Mouse (Mus musculus) 3134 (cell line): ENCODE results near the gene Ikzf4.

Source experiments
- DNase-seq: peaks from one replicate; pipeline ENCODE4 v3.0.0-alpha.2; 2011; ENCODE audit warnings: low spot score; ENCODE audit not compliant: insufficient read length; ENCODE audit errors: extremely low read depth

Ikzf4 gene

DNA sequence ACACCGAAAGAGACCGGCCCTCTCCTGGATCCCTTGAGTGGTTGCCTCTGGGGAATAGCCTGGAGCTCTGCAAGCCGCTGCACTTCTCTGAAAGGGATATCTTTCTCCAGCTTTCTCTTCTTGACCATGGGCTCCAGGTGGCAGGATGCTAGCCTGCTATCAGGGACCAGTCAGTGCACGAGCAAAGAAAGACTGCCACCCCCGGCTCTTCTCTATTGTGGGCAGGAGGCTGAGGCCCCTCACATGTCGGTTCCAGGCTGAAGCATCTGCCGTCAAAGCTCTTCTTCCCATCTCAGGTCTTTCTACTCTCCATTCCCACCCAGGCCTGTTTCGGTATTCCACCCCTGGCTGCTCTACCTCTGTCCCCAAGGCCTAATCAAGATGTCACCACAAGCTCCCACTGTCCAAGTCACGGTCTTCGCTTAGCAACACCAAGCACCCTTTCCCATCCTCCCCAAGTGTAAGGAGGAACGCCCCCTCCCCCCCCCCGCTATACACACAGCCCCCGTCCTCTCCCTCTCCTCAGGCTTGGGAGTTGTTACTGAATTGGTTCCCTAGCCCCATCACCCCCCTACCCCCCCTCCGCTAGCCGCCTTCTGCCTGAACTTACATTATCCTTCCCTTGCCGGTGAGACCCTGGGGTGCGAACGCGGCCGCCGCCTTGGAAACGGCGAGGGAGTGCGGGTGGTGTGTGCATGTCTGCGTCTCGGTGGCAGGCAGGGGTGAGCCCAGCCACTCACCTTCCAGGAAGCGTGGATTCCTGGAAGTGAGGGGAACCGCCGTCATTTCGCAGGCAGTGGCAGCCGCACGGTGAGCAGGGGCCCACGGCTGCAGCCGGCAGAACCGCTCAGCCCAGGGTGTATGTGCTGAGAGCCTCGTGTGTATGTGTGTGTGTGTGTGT, at the start of gene Ikzf4:
Ikzf4 (minus strand) TSS at position 881 of the 901 bp plus-strand sequence.
- no peak for DNase-seq

DNA sequence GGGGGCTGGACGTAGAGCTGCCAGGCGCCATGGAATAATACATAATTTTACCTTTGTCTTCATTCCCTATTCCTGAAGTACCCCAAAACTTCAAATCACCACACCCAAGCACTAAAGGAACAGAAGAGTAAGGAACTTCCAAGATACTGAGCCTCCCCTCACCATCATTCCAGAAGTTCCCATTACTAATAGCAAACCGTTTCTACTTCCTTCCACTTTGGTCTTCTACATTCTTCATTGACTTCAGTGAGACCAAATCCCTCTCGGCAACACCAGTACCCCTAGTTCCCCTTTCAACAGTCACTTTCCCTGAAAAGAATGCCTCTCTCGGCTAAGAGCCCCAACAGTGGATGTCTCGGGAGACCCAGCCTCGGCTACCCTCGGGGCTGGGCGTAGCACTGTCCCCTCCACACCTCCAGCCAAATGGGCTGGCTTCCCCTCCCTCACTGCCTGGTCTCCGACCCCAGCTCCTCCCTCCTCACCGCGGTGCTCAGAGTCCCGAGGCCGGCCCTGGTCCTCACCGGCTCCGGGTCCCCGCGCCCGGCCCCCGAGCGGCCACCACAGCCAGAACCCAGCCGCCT, 49.7 kb upstream of the Ikzf4 start:
- DNase-seq, result no peak

DNA sequence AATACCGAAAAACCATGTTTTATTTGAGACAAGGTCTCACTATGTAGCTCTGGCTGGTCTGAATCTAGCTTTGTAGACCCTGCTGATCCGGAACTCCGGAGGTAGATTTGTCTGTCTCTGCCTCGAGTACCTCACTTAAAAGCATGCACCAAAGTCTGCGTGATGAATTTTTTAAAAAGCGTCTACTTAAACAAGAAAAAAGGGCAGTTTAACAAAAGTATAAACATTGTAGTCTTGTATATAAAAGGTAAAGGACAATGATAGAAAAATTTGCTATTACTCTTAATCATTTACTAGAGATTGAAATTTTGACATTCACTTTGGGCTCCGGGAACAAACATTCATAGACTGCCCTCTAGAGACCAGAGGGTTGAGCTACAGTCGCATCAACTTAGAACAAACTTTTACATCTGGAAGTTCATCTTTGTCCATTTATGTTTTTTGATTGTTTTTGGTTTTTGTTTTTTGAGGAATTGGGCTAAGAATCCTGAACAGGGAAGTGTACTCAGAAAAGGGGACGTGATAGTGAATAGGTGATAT, 28.7 kb upstream of the Ikzf4 start:
- no peak for DNase-seq

DNA sequence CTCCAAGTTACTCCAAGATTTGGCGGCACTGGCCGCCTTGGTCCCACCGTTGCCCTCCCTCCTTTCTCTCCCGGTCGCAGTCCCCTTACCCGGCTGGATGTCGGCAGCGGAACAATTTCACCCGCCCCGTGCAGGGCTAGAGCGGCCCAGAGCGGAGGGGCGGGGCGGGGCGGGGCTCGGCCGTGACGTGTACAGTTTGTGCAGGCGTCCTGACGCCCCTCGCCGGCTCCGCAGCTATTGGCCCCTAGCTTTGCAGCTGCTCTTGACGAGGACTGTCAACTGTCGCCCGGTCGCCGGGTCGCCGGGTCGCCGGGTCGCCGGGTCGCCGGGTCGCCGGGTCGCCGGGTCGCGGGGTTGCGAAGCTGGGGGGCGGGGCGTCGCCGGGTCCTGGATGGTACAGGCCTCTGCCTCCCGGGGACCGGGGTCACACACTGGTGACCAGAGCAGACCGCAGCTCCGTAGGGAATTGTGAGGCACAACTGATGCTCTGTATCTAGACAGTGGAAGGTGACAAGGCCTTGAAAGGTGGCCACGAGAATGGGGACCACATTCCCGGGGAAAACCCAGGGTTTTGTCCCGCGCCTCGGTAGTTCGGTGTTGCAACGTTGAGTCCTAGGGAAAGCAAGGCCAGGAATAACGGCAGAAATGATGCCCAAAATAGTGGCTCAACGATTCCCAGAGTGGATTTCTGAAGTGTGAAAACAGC, 28.1 kb upstream of the Ikzf4 start, which contains the start of gene Suox:
Suox (minus strand) TSS at position 311 of the 706 bp plus-strand sequence.
- peak; percentile 84 for DNase-seq

DNA sequence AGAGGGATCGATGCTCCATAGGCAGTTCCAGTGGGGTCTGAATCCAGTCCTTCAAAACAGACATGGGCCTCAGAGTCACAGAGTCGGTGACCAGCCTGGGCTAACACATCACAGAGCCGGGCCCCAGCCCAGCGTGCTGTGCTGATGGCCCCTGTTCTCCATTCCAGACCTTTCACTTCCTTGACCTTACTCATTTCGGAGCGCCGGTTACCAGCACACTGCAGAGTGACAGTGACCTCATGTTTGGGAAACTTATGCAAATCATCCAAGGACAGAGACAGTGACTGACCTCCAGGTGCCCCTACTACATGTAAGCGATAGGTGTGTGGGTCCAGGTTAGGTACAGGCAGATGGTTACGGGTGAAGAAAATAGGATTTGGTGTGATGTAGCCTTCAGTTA, 25.4 kb upstream of the Ikzf4 start:
- no peak for DNase-seq

DNA sequence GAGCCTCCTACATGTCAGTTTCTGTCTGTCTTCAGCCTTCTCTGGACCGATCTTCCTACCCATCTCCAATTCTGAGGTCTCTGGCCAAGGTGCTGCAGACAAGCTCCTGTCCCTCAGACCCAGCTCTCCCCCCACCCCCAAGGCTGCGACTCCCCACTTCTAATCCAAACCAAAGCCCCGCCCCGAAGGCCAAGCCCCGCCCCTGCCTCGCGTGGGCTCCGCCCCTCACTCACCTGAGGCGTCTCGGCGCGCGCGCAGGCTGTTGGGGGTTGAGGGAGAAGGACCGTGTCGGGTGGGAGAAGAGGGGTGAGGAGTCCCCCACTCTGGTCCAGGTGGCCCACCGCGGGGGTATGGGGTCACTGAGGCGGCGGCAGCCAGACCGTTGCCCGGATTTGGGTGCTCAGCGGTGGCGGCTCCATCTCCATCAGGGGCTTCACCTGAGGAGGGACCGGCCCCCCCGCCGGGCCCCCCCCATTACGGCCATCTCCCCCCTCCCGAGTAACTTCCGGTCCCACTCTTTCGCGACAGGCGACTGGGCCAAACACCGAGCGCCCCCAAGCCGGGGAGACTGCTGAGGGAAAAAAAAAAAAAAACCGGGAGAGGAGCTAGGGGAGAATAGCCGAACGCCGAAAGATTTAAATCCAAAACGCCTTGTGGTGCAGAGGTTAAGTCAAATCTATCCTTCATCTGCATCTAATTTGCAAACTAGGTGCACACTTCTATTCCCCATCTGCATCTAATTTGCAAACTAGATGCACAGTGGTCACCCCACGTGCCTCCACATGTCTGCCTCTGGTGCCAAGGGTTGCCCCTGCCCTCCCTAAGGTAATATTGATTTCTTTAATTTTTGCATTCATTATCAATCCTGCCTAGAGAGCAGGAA, 23.2 kb upstream of the Ikzf4 start:
- DNase-seq, result no peak

DNA sequence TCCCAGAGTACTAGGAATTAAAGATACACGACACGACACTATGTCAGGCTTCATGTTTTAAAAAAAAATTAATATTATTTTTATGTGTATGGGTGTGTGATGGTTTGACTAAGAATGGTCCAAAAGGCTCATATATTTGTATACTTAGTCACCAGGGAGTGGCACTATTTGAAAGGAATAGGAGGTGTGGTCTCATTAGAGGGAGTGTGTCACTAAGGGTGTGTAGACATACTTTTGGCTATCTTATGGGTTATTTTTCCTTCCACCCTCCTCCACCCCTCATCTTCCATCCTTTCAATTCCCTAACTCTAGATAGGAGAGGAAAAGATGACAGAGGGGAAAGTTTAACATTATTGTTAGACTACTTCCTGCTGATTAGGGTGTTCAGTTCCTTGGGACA, 20.0 kb upstream of the Ikzf4 start:
- no peak for DNase-seq

DNA sequence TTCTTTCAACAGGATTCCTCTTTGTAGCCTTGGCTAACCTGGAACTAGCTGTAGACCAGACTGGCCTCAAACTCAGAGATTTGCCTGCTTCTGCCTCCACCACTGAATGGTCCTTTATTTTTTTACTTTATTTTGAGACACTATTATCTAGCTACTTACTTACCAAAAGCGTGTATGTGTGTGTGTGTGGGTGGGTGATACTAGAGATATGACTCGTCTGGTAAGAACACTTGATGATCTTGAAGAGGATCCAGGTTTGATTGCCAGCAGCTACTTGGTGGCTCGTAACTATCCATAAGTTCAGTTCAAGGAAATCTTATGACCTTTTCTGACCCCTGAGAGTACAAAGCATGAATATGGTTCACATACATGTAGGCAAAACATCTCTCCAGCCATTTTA, 19.5 kb upstream of the Ikzf4 start:
- no peak for DNase-seq

DNA sequence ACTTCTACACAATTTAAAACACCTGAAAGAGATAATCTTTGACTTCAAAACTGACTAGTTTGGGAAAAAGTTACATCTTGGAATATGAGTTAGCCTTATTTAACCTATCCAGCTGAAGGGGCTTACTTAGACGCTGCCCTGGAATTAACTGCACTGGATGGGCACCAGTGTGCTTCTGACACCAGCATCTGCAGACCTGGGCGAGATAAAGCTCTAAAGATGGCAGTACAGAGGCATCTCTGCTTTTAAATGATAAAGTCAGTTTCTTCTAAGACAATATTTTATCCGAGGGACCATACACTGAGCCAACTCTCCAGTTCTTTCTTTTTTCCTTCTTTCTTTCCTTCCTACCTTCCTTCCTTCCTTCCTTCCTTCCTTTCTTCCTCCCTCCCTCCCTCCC, 19.0 kb upstream of the Ikzf4 start:
- no peak for DNase-seq

DNA sequence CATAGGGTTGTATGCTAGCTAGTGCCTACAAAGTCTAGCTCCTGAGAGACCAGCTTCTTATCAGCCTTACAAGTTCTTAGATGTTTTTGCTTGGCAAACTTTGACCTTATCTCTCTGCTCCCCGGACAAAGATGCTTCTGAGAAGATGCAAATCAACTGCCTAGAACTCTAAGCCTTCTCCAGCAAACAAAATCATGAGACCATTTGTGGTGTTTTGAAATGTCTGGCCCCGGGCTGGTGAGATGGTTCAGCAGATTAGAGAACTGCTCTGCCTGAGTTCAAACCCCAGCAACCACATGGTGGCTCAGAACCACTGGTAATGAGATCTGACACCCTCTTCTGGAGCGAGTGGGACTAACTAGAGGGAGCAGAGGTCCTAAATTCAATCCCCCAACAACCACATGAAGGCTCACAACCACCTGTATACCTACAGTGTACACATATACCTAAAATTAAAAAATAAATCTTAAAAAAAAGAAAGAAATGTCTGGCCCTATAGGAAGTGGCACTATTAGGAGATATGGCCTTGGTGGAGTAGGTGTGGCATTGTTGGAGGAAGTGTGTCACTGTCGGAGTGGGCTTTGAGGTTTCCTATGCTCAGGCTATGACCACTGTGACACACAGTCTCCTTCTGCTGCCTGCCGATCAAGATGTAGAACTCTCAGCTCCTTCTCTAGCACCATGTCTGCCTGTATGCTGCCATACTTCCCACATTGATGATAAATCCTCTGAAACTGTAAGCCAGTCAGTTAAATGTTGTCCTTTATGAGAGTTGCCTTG, 17.8 kb upstream of the Ikzf4 start:
- DNase-seq, result no peak

DNA sequence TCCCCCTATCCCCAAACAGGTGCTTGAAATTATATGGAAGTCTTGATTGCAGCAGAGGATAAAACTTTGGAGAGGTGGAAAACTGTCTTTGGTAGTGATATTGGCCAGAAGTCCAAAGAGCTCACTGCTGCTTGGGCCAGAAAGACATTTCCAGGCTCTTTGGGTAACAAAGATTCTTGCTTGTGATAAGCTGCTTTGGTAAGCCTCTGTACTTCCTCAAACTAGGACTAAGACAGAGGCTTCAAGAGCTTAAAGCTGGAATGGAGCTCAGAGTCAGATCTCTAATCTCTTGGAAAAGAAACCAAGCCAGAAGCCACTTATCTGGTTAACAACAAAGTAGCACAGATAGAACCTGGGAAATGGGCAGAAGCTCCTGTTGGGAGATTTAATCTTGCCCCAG, 16.7 kb upstream of the Ikzf4 start:
- no peak for DNase-seq

DNA sequence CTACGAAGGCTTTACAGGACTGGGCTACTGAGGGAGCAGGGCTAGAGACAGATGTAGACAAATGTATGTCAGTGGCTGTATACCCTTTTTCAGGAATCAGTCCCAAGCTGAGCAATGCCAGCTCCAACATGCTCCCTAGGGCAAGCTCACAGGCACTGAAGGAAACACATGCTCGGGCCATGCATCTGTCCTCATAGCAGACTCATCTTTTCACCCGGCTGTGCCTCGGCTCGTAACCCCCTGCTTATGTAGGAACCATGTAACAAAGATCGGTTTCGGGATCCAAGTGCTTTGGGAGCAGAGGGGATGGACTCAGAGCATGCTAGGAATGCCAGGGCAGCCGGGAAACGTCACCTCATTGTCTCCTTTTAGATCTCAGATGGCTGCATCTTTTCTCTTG, 13.7 kb upstream of the Ikzf4 start:
- no peak for DNase-seq

DNA sequence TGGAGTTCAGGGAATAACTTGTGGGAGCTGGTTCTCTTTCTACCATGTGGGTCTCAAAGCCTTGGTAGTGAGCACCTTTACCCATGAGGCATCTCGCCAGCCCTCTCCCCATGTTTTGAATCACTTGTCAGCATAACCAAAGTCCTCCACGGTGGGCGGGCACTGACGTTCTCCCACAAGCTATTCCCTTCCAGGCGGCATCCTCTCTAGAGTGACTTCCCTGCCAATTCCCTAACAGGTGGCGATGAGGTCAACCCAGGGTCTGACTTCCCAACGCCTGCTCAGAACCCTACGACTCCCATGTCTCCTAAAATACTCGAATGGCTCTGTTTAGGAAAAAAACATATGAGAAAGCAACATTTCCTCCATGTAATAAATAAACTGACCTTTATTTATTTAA, 12.1 kb upstream of the Ikzf4 start:
- no peak for DNase-seq

DNA sequence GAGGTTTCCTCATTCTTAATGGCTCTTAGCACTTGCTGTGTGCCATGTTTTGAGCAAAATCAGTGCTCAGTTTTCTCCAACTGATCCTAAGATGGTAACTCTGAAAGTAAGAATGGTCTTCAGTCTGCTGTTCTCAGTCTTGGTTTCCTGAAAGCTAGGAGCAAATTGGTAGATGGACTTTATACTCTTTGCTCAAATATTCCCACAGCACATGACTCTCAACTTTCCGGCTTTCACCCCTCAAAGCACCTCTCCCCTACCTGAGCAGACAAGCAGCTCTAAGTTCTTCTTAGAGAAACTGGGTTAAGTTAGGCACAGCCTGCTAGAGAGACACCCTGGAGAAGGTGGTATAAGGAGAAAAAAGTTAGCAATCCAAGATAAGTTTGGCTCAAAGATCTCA, 10.9 kb upstream of the Ikzf4 start:
- DNase-seq, result no peak

DNA sequence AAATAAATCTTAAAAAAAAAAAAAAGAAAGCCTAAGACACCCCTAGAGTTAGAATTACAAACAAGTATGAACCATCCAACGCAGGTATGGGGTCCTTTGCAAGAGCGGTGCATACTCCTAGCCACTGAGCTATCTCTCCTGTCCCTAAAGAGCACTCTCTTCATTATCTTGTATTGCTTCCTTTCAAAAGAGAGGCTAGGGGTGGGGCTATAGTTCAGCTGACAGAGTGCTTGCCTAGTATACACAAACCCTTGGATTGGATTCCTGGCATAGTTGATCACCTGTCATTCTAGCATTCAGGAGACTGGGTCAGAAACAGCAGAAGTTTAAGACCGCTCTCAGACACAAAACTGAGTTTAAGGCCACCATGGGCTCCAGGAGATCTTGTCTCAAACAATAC, 9.5 kb upstream of the Ikzf4 start:
- DNase-seq, result no peak

DNA sequence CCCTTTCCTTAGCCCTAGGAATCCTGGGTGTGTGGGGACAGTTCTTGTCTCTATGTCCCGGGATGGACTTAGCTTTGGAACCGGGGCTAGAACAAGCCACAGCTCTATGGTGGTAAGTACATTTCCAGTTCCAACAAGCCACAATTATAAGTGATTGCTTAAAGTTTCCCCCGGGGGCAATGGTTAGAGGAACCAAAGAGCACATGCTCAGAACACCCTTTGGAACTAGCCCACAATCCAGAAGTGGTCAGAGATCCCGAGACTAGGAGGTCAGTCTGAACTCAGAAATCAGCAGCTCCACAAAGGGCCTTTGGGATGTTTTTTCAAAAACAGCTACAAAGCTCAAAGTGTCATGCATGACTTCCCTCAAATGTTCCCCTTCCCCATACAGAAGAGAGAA, 8.1 kb upstream of the Ikzf4 start:
- DNase-seq, result no peak

DNA sequence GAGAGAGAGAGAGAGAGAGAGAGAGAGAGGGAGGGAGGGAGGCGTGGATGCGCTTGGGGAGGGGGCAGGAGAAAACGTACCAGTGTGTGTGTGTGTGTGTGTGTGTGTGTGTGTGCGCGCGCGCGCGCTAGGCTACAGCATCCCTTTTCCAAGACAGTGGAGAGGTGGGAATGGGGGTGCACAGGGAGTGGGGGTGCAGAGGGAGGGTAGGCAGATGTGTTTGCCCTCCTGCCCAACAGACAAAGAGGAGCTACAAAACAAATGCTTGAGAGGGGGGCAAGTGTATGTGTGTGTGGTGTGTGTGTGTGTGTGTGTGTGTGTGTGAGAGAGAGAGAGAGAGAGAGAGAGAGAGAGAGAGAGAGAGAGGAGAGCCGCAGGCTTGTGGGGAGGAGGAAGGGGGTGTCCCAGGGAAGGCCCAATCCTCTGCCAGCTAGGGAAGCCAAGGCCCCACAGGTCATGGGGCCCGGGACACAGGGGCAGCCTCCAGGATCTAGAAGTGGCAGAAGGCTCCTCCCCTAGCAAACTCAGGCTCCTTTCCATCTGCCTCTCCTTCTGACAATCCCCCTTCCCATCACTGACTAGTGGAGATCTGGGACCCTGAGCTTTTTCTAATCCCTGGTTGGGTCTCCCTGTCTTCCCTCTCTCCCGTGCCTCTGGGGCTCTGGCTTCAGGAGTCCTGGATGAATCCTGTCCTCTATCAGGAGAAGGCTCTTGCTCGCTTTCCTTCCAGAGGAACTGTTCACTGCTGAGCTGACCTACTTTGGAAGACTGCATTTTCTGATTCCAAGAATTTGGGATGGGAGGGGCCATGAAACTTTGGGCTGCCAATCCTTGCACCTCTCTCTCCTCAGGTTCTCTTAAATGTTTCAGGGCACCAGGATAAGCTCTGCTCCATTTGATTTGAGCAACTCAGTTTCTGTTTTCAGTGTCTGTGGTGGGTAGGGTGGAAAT, 623 bp upstream of the Ikzf4 start:
- DNase-seq, result no peak

DNA sequence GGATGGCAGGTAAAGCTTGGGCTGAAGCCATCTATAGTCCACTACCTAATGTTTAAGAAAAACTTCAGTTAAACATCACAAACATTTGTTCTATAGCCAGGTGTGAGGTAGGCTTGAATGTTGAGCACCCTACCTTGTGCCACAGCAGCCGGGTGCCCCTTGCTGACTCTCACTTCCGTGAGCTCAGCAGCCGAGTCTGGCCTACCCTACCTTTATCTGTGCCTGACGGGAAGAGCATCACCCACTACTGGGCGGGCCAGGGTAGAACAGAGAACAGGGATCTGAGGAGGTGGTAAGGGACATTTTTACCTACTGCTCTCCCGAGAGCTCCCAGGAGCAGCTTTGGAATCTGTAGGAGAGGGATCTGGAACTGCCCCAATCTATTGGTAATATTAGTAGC, 3.0 kb downstream of the Ikzf4 start:
- DNase-seq, result no peak

DNA sequence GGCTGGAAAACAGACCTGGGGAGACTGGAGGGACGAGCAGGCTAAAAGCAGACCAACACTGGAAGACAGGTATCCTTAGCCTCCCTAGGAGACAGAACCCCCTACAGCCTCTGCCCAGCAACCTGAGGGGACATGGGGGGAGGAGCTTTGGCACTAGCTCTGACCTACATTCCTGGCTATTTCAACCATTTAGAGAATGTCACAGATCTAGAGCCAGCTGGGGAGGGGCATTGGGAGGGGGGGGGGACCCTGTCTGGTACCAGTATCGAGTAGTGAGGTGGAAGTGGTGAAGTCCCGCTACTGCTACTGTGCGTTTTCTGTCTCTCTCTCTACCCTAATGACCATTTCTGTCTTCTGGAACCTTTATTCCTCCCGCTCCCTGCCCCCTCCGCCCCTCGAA, 3.9 kb downstream of the Ikzf4 start:
- no peak for DNase-seq
